Mouse (Mus musculus) 3T3-L1 (cell line): Measurements from ENCODE around the gene Cers3.
A peak's percentile ranks its signal among the peaks of the same experiment; 100 is the strongest.

Experiments
- DNase-seq: peaks from one replicate; pipeline ENCODE4 v3.0.0-alpha.2; 2015; ENCODE audit warnings: low read depth, low spot score

Cers3 gene

GRCm38 (mm10) chr7:66779944-66780942 lies 36.9 kb downstream of the Cers3 start:
- DNase-seq, result no peak

- DNase-seq, result no peak
Measured at GRCm38 (mm10) chr7:66786476-66786875, 43.2 kb downstream of the Cers3 start.

GRCm38 (mm10) chr7:66787816-66788215 lies 44.5 kb downstream of the Cers3 start:
- no peak for DNase-seq

- no peak for DNase-seq
Measured at GRCm38 (mm10) chr7:66789860-66790748, 46.8 kb downstream of the Cers3 start.

GRCm38 (mm10) chr7:66791022-66791421 lies 47.7 kb downstream of the Cers3 start:
- no peak for DNase-seq

- peak; percentile 48 for DNase-seq
Measured at GRCm38 (mm10) chr7:66796909-66797308, 53.6 kb downstream of the Cers3 start.

- DNase-seq, result no peak
Measured at GRCm38 (mm10) chr7:66797345-66797744, 54.0 kb downstream of the Cers3 start.

- DNase-seq, result no peak
Measured at GRCm38 (mm10) chr7:66798826-66799225, 55.5 kb downstream of the Cers3 start.

GRCm38 (mm10) chr7:66800784-66801183 lies 57.5 kb downstream of the Cers3 start:
- DNase-seq, result no peak

GRCm38 (mm10) chr7:66801785-66802184 lies 58.5 kb downstream of the Cers3 start:
- DNase-seq, result no peak

- DNase-seq, result no peak
Measured at GRCm38 (mm10) chr7:66803798-66804197, 60.5 kb downstream of the Cers3 start.

- no peak for DNase-seq
Measured at GRCm38 (mm10) chr7:66806801-66807200, 63.5 kb downstream of the Cers3 start.

- no peak for DNase-seq
Measured at GRCm38 (mm10) chr7:66810436-66810835, 67.1 kb downstream of the Cers3 start.

GRCm38 (mm10) chr7:66811294-66811693 lies 68.0 kb downstream of the Cers3 start:
- no peak for DNase-seq

GRCm38 (mm10) chr7:66812289-66812688 lies 69.0 kb downstream of the Cers3 start:
- no peak for DNase-seq

GRCm38 (mm10) chr7:66812737-66813136 lies 69.4 kb downstream of the Cers3 start:
- peak; percentile 97 for DNase-seq

- peak; percentile 9 for DNase-seq
Measured at GRCm38 (mm10) chr7:66813172-66813571, 69.9 kb downstream of the Cers3 start.

- no peak for DNase-seq
Measured at GRCm38 (mm10) chr7:66815526-66815925, 72.2 kb downstream of the Cers3 start.

GRCm38 (mm10) chr7:66820034-66820433 lies 76.7 kb downstream of the Cers3 start:
- peak; percentile 22 for DNase-seq

GRCm38 (mm10) chr7:66830803-66831202 lies 87.5 kb downstream of the Cers3 start:
- DNase-seq, result no peak

GRCm38 (mm10) chr7:66831295-66831694 lies 88.0 kb downstream of the Cers3 start:
- no peak for DNase-seq

- peak; percentile 84 for DNase-seq
Measured at GRCm38 (mm10) chr7:66839463-66840007, 96.2 kb downstream of the Cers3 start, which contains the start of gene Adamts17. TSS of gene Adamts17 (plus strand) at chr7:66839735.
